Mouse (Mus musculus): ENCODE results near the gene Pde4b. TPM values are rescaled to one million over a fixed set of nuclear protein-coding genes. Genes with fewer than 3 reads are reported as not detected.
"Not testable (repeated sequence)": the region's sequence is repeated elsewhere in the genome, so short reads cannot be mapped to it uniquely, and the experiment has no call there.

Gene Pde4b
- polyA plus RNA-seq, 1 experiment from 2014 or later, result 12.5 TPM

DNA sequence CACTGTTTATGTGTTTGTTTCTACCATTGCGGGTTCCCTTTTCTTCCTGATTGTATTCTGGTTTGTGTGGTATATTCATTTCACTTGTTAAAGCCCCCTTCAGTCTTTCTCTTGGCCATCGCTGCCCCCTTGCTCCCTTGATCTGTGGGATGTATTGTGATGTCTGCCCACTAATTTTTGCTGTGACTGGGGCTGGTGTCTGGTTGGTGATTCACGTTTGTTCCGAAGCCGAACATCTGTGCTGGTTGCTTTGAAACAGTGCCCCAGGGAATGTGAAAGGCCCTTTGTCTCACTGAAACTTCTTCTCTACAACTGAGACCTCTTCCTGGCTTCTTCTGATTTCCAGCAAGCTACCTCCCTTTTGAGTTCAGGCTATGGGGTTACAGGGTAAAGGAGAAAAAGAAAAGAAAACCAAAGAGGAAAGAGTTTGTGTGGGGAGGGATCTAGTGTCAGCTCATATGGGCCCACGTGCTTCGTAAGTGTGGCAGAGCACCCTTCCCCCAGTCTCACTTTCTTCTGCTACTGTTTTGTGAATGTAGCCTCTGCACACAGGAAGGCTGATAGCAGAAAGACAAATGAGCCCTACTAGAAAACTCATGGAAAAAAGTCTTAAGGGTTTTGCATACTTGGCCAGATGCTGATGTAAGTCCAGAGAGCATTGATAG is 396.1 kb downstream of the Pde4b start:
- H3K27me3 ChIP-seq (ENCODE audit: control insufficient read depth, insufficient read depth, low read length), result no peaks in the 10 kb centered on the region
- H3K27ac ChIP-seq (ENCODE audit: low read length), result no peak overlapping the region
- no peaks in the 10 kb centered on the region for H3K4me1 ChIP-seq (ENCODE audit: control insufficient read depth, insufficient read depth, low read length)
- no peak overlapping the region for H3K4me2 ChIP-seq (ENCODE audit: low read depth, low read length)
- no peak overlapping the region for H3K9ac ChIP-seq (ENCODE audit: low read length)
- H3K4me3 ChIP-seq (replicated peaks; ENCODE audit: low read length), result no peak overlapping the region
- ATAC-seq (ENCODE audit: insufficient read depth, low FRiP score), result no peak
- H3K36me3 ChIP-seq (ENCODE audit: control insufficient read depth, insufficient read depth, low read length), result no peaks in the 10 kb centered on the region
- no peaks in the 10 kb centered on the region for H3K9me3 ChIP-seq (replicated peaks; ENCODE audit: control insufficient read depth, low read length)
- WGBS, result 67% methylated on average over 7 of the region's 7 CpGs

DNA sequence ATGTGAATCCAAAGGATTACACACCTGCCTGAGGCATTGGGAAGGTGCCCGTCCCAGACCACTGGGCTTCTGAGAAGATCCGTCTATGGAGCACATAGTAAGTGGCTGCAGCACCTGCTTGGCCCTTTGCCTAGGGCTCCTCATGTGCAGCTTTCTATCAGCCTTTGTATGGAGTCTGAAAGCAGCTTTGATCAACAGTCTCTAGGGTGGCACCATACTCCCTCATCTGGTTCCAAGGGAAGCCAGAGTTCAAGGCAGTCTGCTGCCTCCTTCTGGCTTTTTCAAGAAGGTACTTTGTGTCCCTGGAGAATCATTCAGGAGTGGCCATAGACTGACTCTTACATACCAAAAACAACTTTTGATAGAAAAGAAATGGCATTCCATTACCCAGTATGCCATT is 397.4 kb downstream of the Pde4b start:
- Histone ChIP-seq H3K4me2 (ENCODE audit: low read depth, low read length) (no peak overlapping the region), H3K36me3 (ENCODE audit: control insufficient read depth, insufficient read depth, low read length) (no peaks in the 10 kb centered on the region), H3K27ac (ENCODE audit: low read length) (no peak overlapping the region), H3K9me3 (replicated peaks; ENCODE audit: control insufficient read depth, low read length) (no peaks in the 10 kb centered on the region), H3K4me1 (ENCODE audit: control insufficient read depth, insufficient read depth, low read length) (no peaks in the 10 kb centered on the region), H3K27me3 (ENCODE audit: control insufficient read depth, insufficient read depth, low read length) (no peaks in the 10 kb centered on the region), H3K9ac (ENCODE audit: low read length) (no peak overlapping the region), H3K4me3 (replicated peaks; ENCODE audit: low read length) (no peak overlapping the region)
- ATAC-seq (ENCODE audit: insufficient read depth, low FRiP score), result no peak
- 76% methylated on average over 2 of the region's 2 CpGs for WGBS

DNA sequence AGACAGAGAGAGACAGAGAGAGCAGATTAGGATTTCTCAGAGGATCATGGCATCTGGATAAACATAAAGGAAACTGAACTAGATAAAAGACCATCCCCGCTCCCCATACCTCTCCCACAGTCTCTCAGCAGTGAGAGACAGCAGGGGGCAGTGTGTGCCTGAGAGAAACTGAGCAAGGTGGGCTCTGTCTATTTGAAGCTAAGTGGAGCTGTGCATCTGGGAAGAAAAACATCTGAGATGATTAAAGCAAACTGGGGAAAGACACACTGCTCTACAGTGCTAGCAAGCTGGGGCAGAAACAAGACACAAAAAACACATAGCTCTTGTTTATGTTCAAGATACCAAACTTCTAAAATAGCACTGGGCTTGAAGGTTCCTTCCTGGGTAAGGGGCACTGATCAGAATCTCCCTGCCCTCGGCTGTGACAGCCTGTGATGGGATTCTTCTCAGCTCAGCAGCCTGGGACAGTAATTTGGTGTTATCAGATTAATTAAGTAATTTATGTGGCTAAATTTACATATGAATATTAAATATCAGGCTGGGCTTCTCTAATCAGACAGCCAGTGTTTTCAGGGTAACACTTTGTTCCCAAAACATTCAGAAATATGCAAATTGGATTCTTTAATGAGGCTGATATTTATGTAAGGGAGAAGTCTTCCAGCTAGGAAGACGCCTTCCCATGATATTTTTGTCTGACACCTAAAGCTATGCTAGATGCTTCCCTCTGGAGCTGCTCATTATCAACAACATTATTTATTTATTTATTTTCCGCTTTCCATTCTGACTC is 399.0 kb downstream of the Pde4b start:
- H3K9me3 ChIP-seq (replicated peaks; ENCODE audit: control insufficient read depth, low read length), result no peaks in the 10 kb centered on the region
- WGBS, result 60% methylated on average over 4 of the region's 4 CpGs
- ATAC-seq (ENCODE audit: insufficient read depth, low FRiP score), result no peak
- H3K9ac ChIP-seq (ENCODE audit: low read length), result no peak overlapping the region; the same call in 1 of the 2 replicates
- H3K27ac ChIP-seq (ENCODE audit: low read length), result no peak overlapping the region
- H3K4me1 ChIP-seq (ENCODE audit: control insufficient read depth, insufficient read depth, low read length), result no peaks in the 10 kb centered on the region
- no peaks in the 10 kb centered on the region for H3K36me3 ChIP-seq (ENCODE audit: control insufficient read depth, insufficient read depth, low read length)
- no peak overlapping the region for H3K4me2 ChIP-seq (ENCODE audit: low read depth, low read length)
- no peak overlapping the region for H3K4me3 ChIP-seq (replicated peaks; ENCODE audit: low read length)
- H3K27me3 ChIP-seq (ENCODE audit: control insufficient read depth, insufficient read depth, low read length), result no peaks in the 10 kb centered on the region

DNA sequence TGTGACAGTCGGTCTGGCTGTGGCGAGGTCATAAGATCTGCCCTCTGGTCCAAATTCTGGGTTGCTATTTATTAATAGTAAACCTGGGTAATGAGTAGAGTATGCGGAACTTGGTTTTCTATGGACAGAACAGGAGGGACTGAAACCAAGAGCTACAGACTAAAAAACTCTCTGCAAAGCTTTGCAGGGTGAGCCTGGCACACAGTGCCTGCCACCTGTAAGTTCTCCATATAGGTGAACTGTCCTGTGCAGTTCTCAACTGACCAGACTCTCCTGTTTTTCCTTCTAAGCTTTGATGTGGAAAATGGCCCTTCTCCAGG is 399.5 kb downstream of the Pde4b start:
- Histone ChIP-seq H3K27ac (ENCODE audit: low read length) (no peak overlapping the region), H3K4me1 (ENCODE audit: control insufficient read depth, insufficient read depth, low read length) (no peaks in the 10 kb centered on the region), H3K36me3 (ENCODE audit: control insufficient read depth, insufficient read depth, low read length) (no peaks in the 10 kb centered on the region), H3K9ac (ENCODE audit: low read length) (no peak overlapping the region), H3K4me3 (replicated peaks; ENCODE audit: low read length) (no peak overlapping the region), H3K4me2 (ENCODE audit: low read depth, low read length) (no peak overlapping the region), H3K27me3 (ENCODE audit: control insufficient read depth, insufficient read depth, low read length) (no peaks in the 10 kb centered on the region), H3K9me3 (replicated peaks; ENCODE audit: control insufficient read depth, low read length) (no peaks in the 10 kb centered on the region)
- WGBS, result 72% methylated on average over 3 of the region's 3 CpGs
- ATAC-seq (ENCODE audit: insufficient read depth, low FRiP score), result no peak

DNA sequence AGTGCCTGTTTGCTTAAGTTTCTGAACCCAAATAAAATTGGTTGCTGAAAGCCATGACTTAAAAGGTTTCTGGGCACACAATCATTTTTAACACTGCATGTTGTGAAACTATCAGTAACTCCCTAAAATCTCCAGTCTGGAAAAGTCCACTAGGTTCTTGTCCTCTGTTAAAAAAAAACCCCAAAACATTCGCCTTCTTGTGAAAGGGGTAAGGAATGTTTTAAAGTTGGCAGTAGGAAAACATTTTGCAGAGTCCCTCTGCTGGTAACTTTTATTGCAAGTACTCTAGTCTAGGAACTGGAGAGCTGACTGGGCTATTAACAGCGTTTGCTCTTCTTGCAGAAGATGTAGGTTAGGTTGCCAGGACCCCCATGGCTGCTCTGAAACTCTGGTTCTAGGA is 400.7 kb downstream of the Pde4b start:
- no peaks in the 10 kb centered on the region for H3K4me1 ChIP-seq (ENCODE audit: control insufficient read depth, insufficient read depth, low read length)
- no peak overlapping the region for H3K4me3 ChIP-seq (replicated peaks; ENCODE audit: low read length)
- no peak for ATAC-seq (ENCODE audit: insufficient read depth, low FRiP score)
- 27% methylated on average over 2 of the region's 2 CpGs for WGBS
- H3K27me3 ChIP-seq (ENCODE audit: control insufficient read depth, insufficient read depth, low read length), result no peaks in the 10 kb centered on the region
- no peak overlapping the region for H3K4me2 ChIP-seq (ENCODE audit: low read depth, low read length)
- no peak overlapping the region for H3K9ac ChIP-seq (ENCODE audit: low read length)
- H3K27ac ChIP-seq (ENCODE audit: low read length), result no peak overlapping the region; the same call in 1 of the 2 replicates
- no peaks in the 10 kb centered on the region for H3K9me3 ChIP-seq (replicated peaks; ENCODE audit: control insufficient read depth, low read length)
- H3K36me3 ChIP-seq (ENCODE audit: control insufficient read depth, insufficient read depth, low read length), result no peaks in the 10 kb centered on the region

DNA sequence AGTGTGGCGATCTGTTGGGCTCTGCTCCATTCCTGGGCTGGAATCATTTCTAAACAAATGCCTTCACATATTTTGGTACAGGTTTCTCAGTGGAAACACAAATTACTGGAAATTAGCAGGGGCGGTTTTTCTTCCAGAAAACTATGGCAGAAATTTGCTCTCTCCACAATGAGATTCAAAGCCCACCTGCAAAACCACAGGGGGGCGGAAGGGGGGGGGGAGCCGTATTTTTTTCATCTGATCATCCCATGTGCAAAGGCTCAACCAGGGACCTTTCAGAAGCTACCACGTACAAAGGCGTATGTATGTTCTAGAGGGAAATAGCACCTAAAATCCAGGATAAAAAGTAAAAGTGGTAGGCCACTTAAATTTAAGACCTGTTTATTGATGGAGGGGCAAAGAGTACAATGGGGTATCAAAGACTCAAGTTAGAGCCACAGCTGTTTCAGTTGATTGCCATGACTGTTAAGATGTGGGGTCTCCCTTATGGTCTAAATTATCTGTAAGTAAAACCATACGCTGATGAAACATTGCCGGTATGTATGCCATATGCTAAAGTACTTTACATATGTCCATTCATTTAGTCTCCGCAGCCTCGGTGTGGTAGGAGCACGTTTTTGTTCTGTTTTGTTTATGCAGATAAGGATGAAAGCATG is 404.3 kb downstream of the Pde4b start:
- no peaks in the 10 kb centered on the region for H3K27me3 ChIP-seq (ENCODE audit: control insufficient read depth, insufficient read depth, low read length)
- no peaks in the 10 kb centered on the region for H3K36me3 ChIP-seq (ENCODE audit: control insufficient read depth, insufficient read depth, low read length)
- H3K9ac ChIP-seq (ENCODE audit: low read length), result no peak overlapping the region
- no peaks in the 10 kb centered on the region for H3K9me3 ChIP-seq (replicated peaks; ENCODE audit: control insufficient read depth, low read length)
- no peak overlapping the region for H3K27ac ChIP-seq (ENCODE audit: low read length)
- 74% methylated on average over 11 of the region's 11 CpGs for WGBS
- peaks cover 7% of the 10 kb centered on the region; the same call in 1 of the 2 replicates for H3K4me1 ChIP-seq (ENCODE audit: control insufficient read depth, insufficient read depth, low read length)
- no peak overlapping the region for H3K4me2 ChIP-seq (ENCODE audit: low read depth, low read length)
- no peak overlapping the region for H3K4me3 ChIP-seq (replicated peaks; ENCODE audit: low read length)
- no peak for ATAC-seq (ENCODE audit: insufficient read depth, low FRiP score)

DNA sequence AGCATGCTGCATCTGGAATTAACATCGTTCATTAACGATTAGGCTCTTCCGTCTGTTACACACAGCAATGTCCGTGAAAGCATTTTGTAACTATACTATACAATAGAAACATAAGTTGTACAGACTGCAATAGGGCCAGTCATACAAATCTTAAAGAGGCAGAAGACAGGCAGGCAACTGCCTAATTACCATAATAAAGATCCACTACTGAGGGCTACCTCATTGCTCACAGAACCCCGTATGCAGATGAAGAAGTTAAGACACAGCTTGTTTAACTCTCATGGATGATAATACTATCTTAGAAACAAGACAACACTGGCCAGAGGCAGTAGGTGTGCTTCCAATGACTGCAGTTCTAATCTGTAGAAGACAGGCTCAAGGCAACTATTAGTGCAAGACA is 405.6 kb downstream of the Pde4b start:
- H3K9me3 ChIP-seq (replicated peaks; ENCODE audit: control insufficient read depth, low read length), result no peaks in the 10 kb centered on the region
- WGBS, result 89% methylated on average over 5 of the region's 5 CpGs
- no peaks in the 10 kb centered on the region for H3K36me3 ChIP-seq (ENCODE audit: control insufficient read depth, insufficient read depth, low read length)
- no peak overlapping the region for H3K4me2 ChIP-seq (ENCODE audit: low read depth, low read length)
- no peak overlapping the region for H3K27ac ChIP-seq (ENCODE audit: low read length)
- H3K4me3 ChIP-seq (replicated peaks; ENCODE audit: low read length), result no peak overlapping the region
- peaks cover 7% of the 10 kb centered on the region; the same call in 1 of the 2 replicates for H3K4me1 ChIP-seq (ENCODE audit: control insufficient read depth, insufficient read depth, low read length)
- no peak for ATAC-seq (ENCODE audit: insufficient read depth, low FRiP score)
- no peaks in the 10 kb centered on the region for H3K27me3 ChIP-seq (ENCODE audit: control insufficient read depth, insufficient read depth, low read length)
- H3K9ac ChIP-seq (ENCODE audit: low read length), result no peak overlapping the region

DNA sequence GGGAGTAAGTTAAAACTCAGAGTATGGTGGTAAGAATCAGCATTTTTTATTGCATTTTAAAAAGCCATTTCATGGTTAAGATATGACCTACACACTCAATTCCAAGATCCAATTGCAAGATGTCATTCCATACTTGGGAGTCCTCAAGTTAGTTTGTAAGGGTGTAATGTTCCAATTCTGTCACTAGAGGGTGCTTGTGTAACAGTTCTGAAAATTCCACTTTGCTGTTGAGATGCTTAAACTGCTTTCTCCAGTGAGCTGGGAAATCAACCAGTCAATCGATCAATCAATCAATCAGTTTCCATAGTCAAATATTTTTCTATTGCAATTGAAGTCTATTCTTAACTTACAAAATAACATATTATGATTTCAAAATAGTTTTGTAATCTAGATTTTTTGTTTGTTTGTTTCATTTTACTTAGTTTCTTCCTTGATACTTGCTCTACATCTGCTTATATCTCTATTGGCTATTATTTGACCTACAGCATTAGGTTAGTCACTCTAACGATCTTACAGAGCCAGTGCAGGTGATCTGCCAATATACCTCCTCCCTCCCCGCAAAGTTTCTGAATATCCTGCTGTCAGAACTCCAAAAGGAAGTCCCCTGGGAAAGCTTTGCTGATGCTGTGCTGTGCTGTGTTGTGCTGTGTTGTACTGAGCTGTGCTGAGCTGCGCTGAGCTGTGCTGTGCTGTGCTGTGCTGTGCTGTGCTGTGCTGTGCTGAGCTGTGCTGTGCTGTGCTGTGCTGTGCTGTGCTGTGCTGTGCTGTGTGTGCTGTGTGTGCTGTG is 406.2 kb downstream of the Pde4b start:
- WGBS, result 47% methylated on average over 4 of the region's 4 CpGs
- peaks cover 7% of the 10 kb centered on the region; the same call in 1 of the 2 replicates for H3K4me1 ChIP-seq (ENCODE audit: control insufficient read depth, insufficient read depth, low read length)
- H3K27me3 ChIP-seq (ENCODE audit: control insufficient read depth, insufficient read depth, low read length), result no peaks in the 10 kb centered on the region
- H3K4me3 ChIP-seq (replicated peaks; ENCODE audit: low read length), result no peak overlapping the region
- no peak overlapping the region for H3K9ac ChIP-seq (ENCODE audit: low read length)
- H3K36me3 ChIP-seq (ENCODE audit: control insufficient read depth, insufficient read depth, low read length), result no peaks in the 10 kb centered on the region
- no peak for ATAC-seq (ENCODE audit: insufficient read depth, low FRiP score)
- no peak overlapping the region for H3K4me2 ChIP-seq (ENCODE audit: low read depth, low read length)
- H3K9me3 ChIP-seq (replicated peaks; ENCODE audit: control insufficient read depth, low read length), result no peaks in the 10 kb centered on the region
- H3K27ac ChIP-seq (ENCODE audit: low read length), result no peak overlapping the region

DNA sequence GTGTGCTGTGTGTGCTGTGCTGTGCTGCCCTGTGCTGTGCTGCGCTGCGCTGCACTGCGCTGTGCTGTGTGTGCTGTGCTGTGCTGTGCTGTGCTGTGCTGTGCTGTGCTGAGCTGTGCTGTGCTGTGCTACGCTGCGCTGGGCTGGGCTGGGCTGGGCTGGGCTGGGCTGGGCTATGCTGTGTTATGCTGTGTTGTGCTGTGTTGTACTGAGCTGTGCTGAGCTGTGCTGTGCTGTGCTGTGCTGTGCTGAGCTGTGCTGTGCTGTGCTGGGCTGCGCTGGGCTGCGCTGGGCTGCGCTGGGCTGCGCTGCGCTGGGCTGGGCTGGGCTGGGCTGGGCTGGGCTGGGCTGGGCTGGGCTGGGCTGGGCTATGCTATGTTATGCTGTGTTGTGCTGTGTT is 406.9 kb downstream of the Pde4b start:
- H3K9me3 ChIP-seq (replicated peaks; ENCODE audit: control insufficient read depth, low read length); H3K4me2 ChIP-seq (ENCODE audit: low read depth, low read length); H3K27ac ChIP-seq (ENCODE audit: low read length); H3K4me1 ChIP-seq (ENCODE audit: control insufficient read depth, insufficient read depth, low read length); H3K36me3 ChIP-seq (ENCODE audit: control insufficient read depth, insufficient read depth, low read length); H3K27me3 ChIP-seq (ENCODE audit: control insufficient read depth, insufficient read depth, low read length); H3K4me3 ChIP-seq (replicated peaks; ENCODE audit: low read length); H3K9ac ChIP-seq (ENCODE audit: low read length): not testable (repeated sequence)
- 91% methylated on average over 10 of the region's 10 CpGs for WGBS
- ATAC-seq (ENCODE audit: insufficient read depth, low FRiP score), result peak; percentile 71
